ENCODE assay signal across 29 mouse cellular contexts in the genomic region with DNA sequence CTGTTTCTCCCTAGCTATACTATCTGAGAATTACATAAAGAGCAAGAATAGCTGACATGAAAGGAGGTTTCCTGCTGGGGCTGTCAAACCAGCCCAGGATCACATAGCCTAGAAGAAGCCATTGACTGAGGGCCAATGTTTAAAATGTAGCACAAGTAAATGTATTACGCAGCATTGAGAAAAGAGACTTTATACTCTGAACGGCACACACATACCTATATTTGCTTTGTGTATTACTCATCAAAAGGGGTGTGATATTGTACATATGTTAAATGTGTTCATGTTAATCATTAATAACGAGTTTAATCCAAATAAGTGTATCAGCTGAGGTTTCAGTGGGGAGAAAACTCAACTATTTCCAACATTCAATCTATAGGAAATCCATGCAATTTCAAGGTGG.
DNase-seq lines count a peak whose midpoint lies in the region; ATAC-seq and TF ChIP-seq lines count a peak whose summit lies in the region.
"Had no signal": no experiment of that assay in that cellular context is flagged by ENCODE, and none has a peak within 500 bp of the region (broad histone marks: within the 10 kb centered on the region; RNA-seq: fewer than 3 reads in every experiment).

No protein-coding gene starts in this region.

- peak; percentile 29 for DNase-seq in cerebellum, adult 9-10 months
- no peak for DNase-seq in cerebellum, adult 8-10 months
- peak; percentile 28 for DNase-seq in midbrain, embryonic 14.5 days
- DNase-seq in stomach, postnatal 0 days (ENCODE audit: low spot score), result peak; percentile 17
- no peak for DNase-seq in kidney, adult 8-10 months
- no peak for DNase-seq in liver, embryonic 11.5 days (ENCODE audit: low spot score)
- DNase-seq: adrenal gland, postnatal 10 days; adrenal gland, postnatal 36 days; B cell, adult 2 months; embryo, embryonic 11 days; gastrocnemius, postnatal 10 days; gastrocnemius, postnatal 36 days; heart, adult 2 months; heart, postnatal 14 days; heart, postnatal 4 days had no signal

- WGBS in midbrain, embryonic 14.5 days, result 70% methylated on average over 3 of the region's 3 CpGs
- WGBS in midbrain, embryonic 13.5 days, result 69% methylated on average over 3 of the region's 3 CpGs
- WGBS in stomach, embryonic 14.5 days, result 54% methylated on average over 3 of the region's 3 CpGs
- 38% methylated on average over 3 of the region's 3 CpGs for WGBS in stomach, postnatal 0 days
- 76% methylated on average over 3 of the region's 3 CpGs for WGBS in liver, embryonic 11.5 days

- no peak for TF ChIP-seq EP300 in stomach, postnatal 0 days (optimal IDR thresholded peaks at IDR 0.05)

- H3K4me1 ChIP-seq in midbrain, embryonic 14.5 days (ENCODE audit: control insufficient read depth, insufficient read depth, low read length), result no peaks in the 10 kb centered on the region
- H3K4me1 ChIP-seq in midbrain, embryonic 13.5 days (replicated peaks), result no peaks in the 10 kb centered on the region
- no peaks in the 10 kb centered on the region for H3K4me1 ChIP-seq in stomach, embryonic 14.5 days (ENCODE audit: control insufficient read depth, insufficient read depth, low read length)
- H3K4me1 ChIP-seq in stomach, postnatal 0 days (replicated peaks; ENCODE audit: control insufficient read depth, insufficient read depth), result no peaks in the 10 kb centered on the region
- no peaks in the 10 kb centered on the region for H3K4me1 ChIP-seq in liver, embryonic 11.5 days (replicated peaks; ENCODE audit: control insufficient read depth, insufficient read depth, low read length)
- H3K4me1 ChIP-seq: embryonic facial prominence, embryonic 10.5 days; embryonic facial prominence, embryonic 13.5 days; forebrain, embryonic 10.5 days; forebrain, embryonic 13.5 days; heart, embryonic 10.5 days; heart, embryonic 13.5 days; hindbrain, embryonic 12.5 days; hindbrain, embryonic 15.5 days had no signal

- H3K9ac ChIP-seq in midbrain, embryonic 14.5 days (replicated peaks; ENCODE audit: low read length), result no peak overlapping the region
- no peak overlapping the region for H3K9ac ChIP-seq in midbrain, embryonic 13.5 days (replicated peaks)
- no peak overlapping the region for H3K9ac ChIP-seq in stomach, embryonic 14.5 days (replicated peaks; ENCODE audit: low read depth, low read length)
- no peak overlapping the region for H3K9ac ChIP-seq in stomach, postnatal 0 days (ENCODE audit: low read length)
- no peak overlapping the region for H3K9ac ChIP-seq in liver, embryonic 11.5 days (ENCODE audit: low read depth, low read length)
- H3K9ac ChIP-seq: embryonic facial prominence, embryonic 13.5 days; forebrain, embryonic 13.5 days; heart, embryonic 13.5 days; hindbrain, embryonic 12.5 days; hindbrain, embryonic 15.5 days had no signal

- no peaks in the 10 kb centered on the region for H3K9me3 ChIP-seq in midbrain, embryonic 14.5 days (ENCODE audit: control insufficient read depth, low read length)
- no peaks in the 10 kb centered on the region for H3K9me3 ChIP-seq in midbrain, embryonic 13.5 days
- H3K9me3 ChIP-seq in stomach, embryonic 14.5 days (ENCODE audit: control insufficient read depth, low read depth, low read length), result no peaks in the 10 kb centered on the region
- H3K9me3 ChIP-seq in stomach, postnatal 0 days (ENCODE audit: control insufficient read depth, low read length), result no peaks in the 10 kb centered on the region
- no peaks in the 10 kb centered on the region for H3K9me3 ChIP-seq in liver, embryonic 11.5 days (ENCODE audit: control insufficient read depth, low read length)
- H3K9me3 ChIP-seq: embryonic facial prominence, embryonic 10.5 days; embryonic facial prominence, embryonic 13.5 days; forebrain, embryonic 10.5 days; forebrain, embryonic 13.5 days; G1E; heart, embryonic 10.5 days; heart, embryonic 13.5 days; hindbrain, embryonic 12.5 days; hindbrain, embryonic 15.5 days had no signal

- no peaks in the 10 kb centered on the region for H3K36me3 ChIP-seq in midbrain, embryonic 14.5 days (ENCODE audit: control insufficient read depth, insufficient read depth, low read length)
- H3K36me3 ChIP-seq in midbrain, embryonic 13.5 days, result no peaks in the 10 kb centered on the region
- no peaks in the 10 kb centered on the region for H3K36me3 ChIP-seq in stomach, embryonic 14.5 days (ENCODE audit: control insufficient read depth, insufficient read depth, low read length)
- H3K36me3 ChIP-seq in stomach, postnatal 0 days (ENCODE audit: control insufficient read depth, insufficient read depth, low read length), result no peaks in the 10 kb centered on the region
- no peaks in the 10 kb centered on the region for H3K36me3 ChIP-seq in liver, embryonic 11.5 days (ENCODE audit: control insufficient read depth, insufficient read depth, low read length)
- H3K36me3 ChIP-seq: embryonic facial prominence, embryonic 10.5 days; embryonic facial prominence, embryonic 13.5 days; forebrain, embryonic 10.5 days; G1E; heart, embryonic 10.5 days; heart, embryonic 13.5 days; hindbrain, embryonic 12.5 days; hindbrain, embryonic 15.5 days had no signal

- ATAC-seq in midbrain, embryonic 14.5 days (ENCODE audit: low FRiP score, low TSS enrichment), result no peak
- ATAC-seq in midbrain, embryonic 13.5 days, result no peak
- peak; percentile 95 for ATAC-seq in stomach, embryonic 14.5 days (ENCODE audit: insufficient number of reproducible peaks, insufficient read depth, low FRiP score, low read depth)
- peak; percentile 99 for ATAC-seq in stomach, postnatal 0 days (ENCODE audit: low FRiP score, low TSS enrichment)
- no peak for ATAC-seq in liver, embryonic 11.5 days (replicated peaks; ENCODE audit: low FRiP score)
- ATAC-seq: forebrain, embryonic 13.5 days; forebrain, embryonic 16.5 days; Patski had no signal

- no peaks in the 10 kb centered on the region for H3K27me3 ChIP-seq in midbrain, embryonic 14.5 days (ENCODE audit: control insufficient read depth, insufficient read depth, low read length)
- H3K27me3 ChIP-seq in midbrain, embryonic 13.5 days, result no peaks in the 10 kb centered on the region
- H3K27me3 ChIP-seq in stomach, embryonic 14.5 days (ENCODE audit: control insufficient read depth, insufficient read depth, low read length), result no peaks in the 10 kb centered on the region
- H3K27me3 ChIP-seq in stomach, postnatal 0 days (ENCODE audit: control insufficient read depth, insufficient read depth, low read length), result no peaks in the 10 kb centered on the region
- no peaks in the 10 kb centered on the region for H3K27me3 ChIP-seq in liver, embryonic 11.5 days (replicated peaks; ENCODE audit: control insufficient read depth, insufficient read depth, low read length)
- H3K27me3 ChIP-seq: CH12.LX; embryonic facial prominence, embryonic 13.5 days; forebrain, embryonic 13.5 days; heart, embryonic 13.5 days; hindbrain, embryonic 12.5 days; hindbrain, embryonic 15.5 days; Patski had no signal

- H3K4me2 ChIP-seq in midbrain, embryonic 14.5 days (ENCODE audit: low read length), result no peak overlapping the region
- H3K4me2 ChIP-seq in midbrain, embryonic 13.5 days (replicated peaks), result no peak overlapping the region
- H3K4me2 ChIP-seq in stomach, embryonic 14.5 days (replicated peaks; ENCODE audit: low read depth, low read length), result no peak overlapping the region
- no peak overlapping the region for H3K4me2 ChIP-seq in stomach, postnatal 0 days (replicated peaks; ENCODE audit: low read depth)
- H3K4me2 ChIP-seq in liver, embryonic 11.5 days, result no peak overlapping the region
- H3K4me2 ChIP-seq: embryonic facial prominence, embryonic 13.5 days; forebrain, embryonic 13.5 days; heart, embryonic 13.5 days; hindbrain, embryonic 12.5 days; hindbrain, embryonic 15.5 days had no signal

- no peak overlapping the region for H3K4me3 ChIP-seq in midbrain, embryonic 14.5 days (replicated peaks; ENCODE audit: low read depth, low read length)
- no peak overlapping the region for H3K4me3 ChIP-seq in midbrain, embryonic 13.5 days (replicated peaks)
- no peak overlapping the region for H3K4me3 ChIP-seq in stomach, embryonic 14.5 days (ENCODE audit: low read depth, low read length)
- no peak overlapping the region for H3K4me3 ChIP-seq in stomach, postnatal 0 days (ENCODE audit: low read depth, low read length)
- H3K4me3 ChIP-seq in liver, embryonic 11.5 days (ENCODE audit: low read depth, low read length), result no peak overlapping the region
- H3K4me3 ChIP-seq: embryonic facial prominence, embryonic 10.5 days; embryonic facial prominence, embryonic 13.5 days; forebrain, embryonic 10.5 days; forebrain, embryonic 13.5 days; heart, adult 2 months; heart, embryonic 10.5 days; heart, embryonic 13.5 days; hindbrain, embryonic 12.5 days; hindbrain, embryonic 15.5 days had no signal

- no peak overlapping the region for H3K27ac ChIP-seq in midbrain, embryonic 14.5 days (replicated peaks; ENCODE audit: low read depth, low read length)
- no peak overlapping the region for H3K27ac ChIP-seq in midbrain, embryonic 13.5 days
- H3K27ac ChIP-seq in stomach, embryonic 14.5 days (ENCODE audit: low read length), result no peak overlapping the region
- no peak overlapping the region for H3K27ac ChIP-seq in stomach, postnatal 0 days (replicated peaks)
- H3K27ac ChIP-seq in liver, embryonic 11.5 days (ENCODE audit: low read depth, low read length), result no peak overlapping the region
- H3K27ac ChIP-seq: embryonic facial prominence, embryonic 10.5 days; embryonic facial prominence, embryonic 13.5 days; forebrain, embryonic 10.5 days; forebrain, embryonic 13.5 days; heart, adult 2 months; heart, embryonic 10.5 days; heart, embryonic 13.5 days; hindbrain, embryonic 12.5 days; hindbrain, embryonic 15.5 days had no signal

- TF ChIP-seq CTCF in stomach, postnatal 0 days (IDR thresholded peaks at IDR 0.05; ENCODE audit: low read depth), result no peak

Comparison
In these comparisons a context has a peak if more than half of its experiments do, and no peak if none do; other contexts are left out.
1. DNase-seq: peak in cerebellum, adult 9-10 months (single experiment), midbrain, embryonic 14.5 days (single experiment) and stomach, postnatal 0 days (single experiment); none in cerebellum, adult 8-10 months (single experiment), kidney, adult 8-10 months (0 of 2) and liver, embryonic 11.5 days (single experiment).
2. ATAC-seq: peak in stomach, embryonic 14.5 days (single experiment) and stomach, postnatal 0 days (single experiment); none in midbrain, embryonic 14.5 days (single experiment), midbrain, embryonic 13.5 days (single experiment) and liver, embryonic 11.5 days (single experiment).